Mouse (Mus musculus) gastrocnemius, adult 18-20 months (tissue): Measurements from ENCODE around the gene Rcor2. TPM values are rescaled to one million over a fixed set of nuclear protein-coding genes. Genes with fewer than 3 reads are reported as not detected.

ENCODE experiments used
- DNase-seq: peaks from one replicate; pipeline ENCODE4 v3.0.0; 2021; ENCODE audit warnings: low spot score
- total RNA-seq, 2 experiments: library from RNA; stranded (reverse); gene quantifications; 2 replicates each; pipeline ENCODE4 v1.2.3; 2021

Rcor2 gene
- total RNA-seq, 2 experiments from 2014 or later: 2.2 to 2.7 TPM

GRCm38 (mm10) chr19:7264766-7265331, 2.3 kb upstream of the Rcor2 start:
- DNase-seq: no peak

- DNase-seq: no peak
These were observed 1.5 kb upstream of the Rcor2 start for GRCm38 (mm10) chr19:7265478-7266191.

GRCm38 (mm10) chr19:7266421-7266831, 699 bp upstream of the Rcor2 start:
- no peak for DNase-seq

GRCm38 (mm10) chr19:7267781-7268721, 926 bp downstream of the Rcor2 start:
- peak; percentile 72 for DNase-seq

- peak; percentile 64 for DNase-seq
These were observed 1.6 kb downstream of the Rcor2 start for GRCm38 (mm10) chr19:7268722-7269090.

GRCm38 (mm10) chr19:7269290-7270044, 2.3 kb downstream of the Rcor2 start:
- DNase-seq: no peak

- DNase-seq: no peak
These were observed 6.4 kb downstream of the Rcor2 start for GRCm38 (mm10) chr19:7273486-7273885.

- no peak for DNase-seq
These were observed 7.3 kb downstream of the Rcor2 start for GRCm38 (mm10) chr19:7274326-7274990.

- no peak for DNase-seq
These were observed 8.1 kb downstream of the Rcor2 start for GRCm38 (mm10) chr19:7275131-7275789.

- DNase-seq: no peak
These were observed 9.0 kb downstream of the Rcor2 start for GRCm38 (mm10) chr19:7276053-7276659.

GRCm38 (mm10) chr19:7276796-7277195, 9.7 kb downstream of the Rcor2 start:
- no peak for DNase-seq

- DNase-seq: no peak
These were observed 11.2 kb downstream of the Rcor2 start for GRCm38 (mm10) chr19:7278200-7278906.

- DNase-seq: peak; percentile 59
These were observed 12.0 kb downstream of the Rcor2 start for GRCm38 (mm10) chr19:7279114-7279513.

- DNase-seq: no peak
These were observed 13.6 kb downstream of the Rcor2 start for GRCm38 (mm10) chr19:7280557-7281330.

- DNase-seq: no peak
These were observed 19.6 kb downstream of the Rcor2 start for GRCm38 (mm10) chr19:7286563-7287315.

- no peak for DNase-seq
These were observed 21.2 kb downstream of the Rcor2 start for GRCm38 (mm10) chr19:7288288-7288687.

GRCm38 (mm10) chr19:7289767-7290166, 22.6 kb downstream of the Rcor2 start:
- DNase-seq: no peak
